Mouse (Mus musculus): Measurements from ENCODE around the gene Ltv1.

Ltv1 gene

GRCm38 (mm10) chr10:13192731-13193351 is at the start of gene Ltv1:
Gene Ltv1 (minus strand): TSS chr10:13193168.
- DNase-seq (ENCODE audit: low spot score in 2 of 2): peak; percentile 88 to 91

DNA sequence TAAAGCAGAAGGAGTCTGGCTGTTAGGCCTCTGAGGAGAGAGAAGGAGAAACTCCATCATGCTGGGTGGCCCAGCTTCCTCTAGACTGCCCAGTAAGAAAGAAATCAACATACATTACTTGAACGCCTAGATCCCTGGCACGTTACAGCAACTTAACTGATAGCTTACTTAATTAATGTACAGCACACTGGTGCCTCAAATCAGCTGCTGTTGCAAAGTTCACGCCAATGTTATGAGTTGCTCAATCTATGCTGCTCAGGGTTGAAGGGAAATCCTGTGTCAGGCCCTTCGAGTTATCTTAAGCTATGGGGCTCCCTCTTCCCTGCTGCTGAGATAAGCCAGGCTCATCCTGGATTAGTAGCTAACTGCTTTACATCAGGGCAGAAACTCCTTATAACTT is 47.5 kb upstream of the Ltv1 start:
- DNase-seq (ENCODE audit: low spot score in 2 of 2): no peak

- DNase-seq (ENCODE audit: low spot score in 2 of 2): no peak
These were observed 45.2 kb upstream of the Ltv1 start for GRCm38 (mm10) chr10:13238188-13238587.

GRCm38 (mm10) chr10:13236866-13237265 is 43.9 kb upstream of the Ltv1 start:
- DNase-seq (ENCODE audit: low spot score in 2 of 2): no peak

GRCm38 (mm10) chr10:13234503-13234902 is 41.5 kb upstream of the Ltv1 start:
- no peak for DNase-seq (ENCODE audit: low spot score in 2 of 2)

GRCm38 (mm10) chr10:13233941-13234340 is 41.0 kb upstream of the Ltv1 start:
- no peak for DNase-seq (ENCODE audit: low spot score in 2 of 2)

DNA sequence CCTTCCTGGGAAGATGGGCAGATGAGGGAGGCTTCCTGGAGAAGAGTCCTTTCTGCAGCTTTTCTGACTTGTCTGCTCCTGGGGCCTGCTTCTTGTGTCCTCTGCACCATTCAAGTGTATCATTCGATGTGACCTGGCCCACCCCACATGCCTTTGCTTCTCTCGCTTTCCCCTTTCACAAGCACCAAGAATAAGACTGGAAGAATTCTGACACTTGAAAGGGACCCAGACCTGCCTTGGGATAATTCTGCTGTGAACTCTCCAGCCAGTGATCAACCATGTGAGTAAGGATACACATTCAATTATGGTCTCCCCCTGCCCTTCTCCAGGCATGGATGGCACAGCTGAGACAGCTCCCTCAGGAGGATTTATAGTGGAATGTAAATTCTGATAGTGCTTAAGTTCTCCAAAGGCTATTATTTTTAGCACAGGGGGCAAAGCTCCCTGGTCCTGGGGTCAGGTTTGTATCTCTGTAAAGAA is 40.2 kb upstream of the Ltv1 start:
- DNase-seq (ENCODE audit: low spot score in 2 of 2): no peak

GRCm38 (mm10) chr10:13232443-13233142 is 39.6 kb upstream of the Ltv1 start:
- no peak for DNase-seq (ENCODE audit: low spot score in 2 of 2)

DNA sequence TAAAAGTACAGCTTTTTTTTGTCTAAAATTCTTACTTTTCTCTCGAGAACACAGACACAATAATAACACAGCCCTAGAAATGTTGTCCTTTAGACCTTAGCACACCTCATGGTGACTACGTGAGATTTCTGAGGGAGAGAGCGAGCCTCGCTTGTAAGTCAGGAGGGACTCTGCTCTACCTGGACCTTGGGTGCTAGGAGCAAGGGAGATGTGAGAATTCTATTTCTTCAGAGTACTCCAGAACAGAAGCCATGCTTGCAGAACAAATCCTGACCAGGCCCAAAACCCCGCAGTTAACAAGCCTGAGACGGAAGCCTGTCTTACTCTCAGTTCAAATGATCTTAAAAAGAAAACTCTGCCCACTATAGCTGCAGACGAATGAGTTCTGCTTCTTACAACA is 37.7 kb upstream of the Ltv1 start:
- DNase-seq (ENCODE audit: low spot score in 2 of 2): no peak

DNA sequence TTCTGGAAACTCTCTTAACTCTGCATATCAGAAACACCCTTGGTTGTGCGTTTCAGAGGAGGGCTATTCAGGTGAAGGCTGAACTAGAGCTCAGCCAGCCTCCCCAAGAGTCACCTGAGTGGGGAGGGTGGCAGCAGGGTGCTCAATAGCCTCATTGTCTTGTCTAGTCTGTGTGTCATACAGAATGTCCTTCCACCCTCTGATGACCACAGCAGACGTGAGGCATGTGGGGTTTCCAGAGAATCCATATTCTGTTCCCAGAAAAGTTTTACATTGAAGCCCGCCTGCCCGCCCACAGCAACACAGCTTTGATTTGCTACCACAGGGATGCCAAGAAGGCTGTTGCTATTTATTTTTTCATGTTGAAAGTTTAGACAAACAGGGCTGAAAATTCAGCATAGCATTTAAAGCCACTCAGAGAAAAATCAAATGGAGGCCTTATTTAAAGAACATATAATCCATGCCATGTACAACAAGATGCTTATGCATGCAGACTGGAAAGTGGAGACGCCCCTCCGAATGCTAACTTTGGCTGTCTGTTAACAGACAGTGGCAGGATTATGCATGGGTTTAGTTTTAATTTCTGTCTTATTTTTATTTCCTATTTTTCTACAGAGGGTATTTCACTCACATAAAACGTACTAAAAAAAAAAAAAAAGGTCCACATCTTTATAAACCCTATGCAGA is 32.6 kb upstream of the Ltv1 start:
- no peak for DNase-seq (ENCODE audit: low spot score in 2 of 2)

- no peak for DNase-seq (ENCODE audit: low spot score in 2 of 2)
These were observed 29.2 kb upstream of the Ltv1 start for GRCm38 (mm10) chr10:13222135-13222534.

DNA sequence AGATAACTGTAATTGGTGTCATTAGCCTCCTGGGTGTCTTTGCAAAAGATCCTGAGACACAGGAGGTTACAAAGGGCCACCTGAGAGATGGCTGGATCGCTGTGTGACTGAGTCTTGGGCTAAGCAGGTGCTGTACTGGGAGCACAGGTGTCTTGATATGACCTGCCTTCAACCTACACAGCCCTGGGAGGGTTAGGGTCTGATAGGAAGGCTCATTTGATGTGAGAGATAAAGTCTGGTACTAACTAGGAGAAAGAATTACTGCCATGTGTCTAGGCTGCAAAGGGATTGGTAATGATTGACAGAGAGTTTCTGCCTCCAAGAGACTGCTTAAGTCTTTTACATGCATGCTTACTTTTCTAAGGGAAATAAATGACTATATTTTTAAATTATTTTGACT is 27.1 kb upstream of the Ltv1 start:
- no peak for DNase-seq (ENCODE audit: low spot score in 2 of 2)

- DNase-seq (ENCODE audit: low spot score in 2 of 2): no peak
These were observed 21.0 kb upstream of the Ltv1 start for GRCm38 (mm10) chr10:13213956-13214355.

GRCm38 (mm10) chr10:13212829-13213228 is 19.9 kb upstream of the Ltv1 start:
- DNase-seq (ENCODE audit: low spot score in 2 of 2): no peak

GRCm38 (mm10) chr10:13212326-13212725 is 19.4 kb upstream of the Ltv1 start:
- DNase-seq (ENCODE audit: low spot score in 2 of 2): no peak

DNA sequence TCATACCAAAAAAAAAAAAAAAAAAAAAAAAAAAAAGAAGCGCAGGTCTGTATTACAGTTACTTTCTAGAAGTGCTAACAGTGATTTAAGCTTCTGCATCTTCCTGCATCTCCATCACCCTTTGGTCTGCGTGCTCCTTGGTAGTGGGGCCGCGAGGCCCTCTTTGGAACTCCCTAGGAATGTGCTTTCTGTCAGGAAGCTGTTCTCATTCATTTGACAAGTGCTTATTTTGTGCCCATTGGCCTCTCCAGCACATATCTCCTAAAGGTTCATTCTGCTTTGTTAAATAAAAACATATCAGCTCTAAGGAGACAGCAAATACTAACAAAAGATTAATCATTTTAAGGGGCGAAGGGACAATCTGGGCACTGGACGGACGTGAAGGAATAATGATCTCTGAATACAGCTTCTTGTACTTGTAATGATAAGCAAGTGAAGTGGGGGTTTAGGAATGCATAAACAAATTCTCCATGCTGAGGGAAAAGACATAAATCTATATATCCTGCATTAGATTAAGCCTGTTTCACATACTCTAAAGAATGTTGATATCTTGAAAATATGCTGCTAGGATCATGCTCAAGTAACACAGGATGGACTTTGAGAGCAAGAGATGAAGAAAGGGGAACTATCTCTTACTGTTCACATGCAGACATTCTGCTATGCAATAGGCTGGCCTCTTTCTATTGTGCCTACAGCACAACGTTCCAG is 17.1 kb upstream of the Ltv1 start:
- DNase-seq (ENCODE audit: low spot score in 2 of 2): no peak

DNA sequence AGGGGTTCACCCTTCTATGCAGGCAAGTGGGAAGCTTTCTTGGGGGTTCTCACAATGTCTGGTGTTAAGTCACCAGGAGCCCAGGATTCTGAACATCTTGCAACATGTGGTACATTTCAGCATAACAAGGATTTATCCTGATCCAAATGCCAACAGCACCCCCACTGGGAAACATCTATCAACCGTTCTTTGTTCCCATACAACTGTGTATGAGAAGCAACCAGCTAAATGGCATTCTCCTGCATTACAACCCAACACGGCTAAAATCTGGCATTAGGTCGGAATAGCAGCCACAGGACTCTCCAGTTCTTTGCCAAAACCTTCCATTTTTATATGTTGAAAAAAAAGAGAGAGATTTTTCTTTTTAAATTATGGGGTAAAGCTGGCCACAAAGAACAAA is 16.5 kb upstream of the Ltv1 start:
- DNase-seq (ENCODE audit: low spot score in 2 of 2): no peak

DNA sequence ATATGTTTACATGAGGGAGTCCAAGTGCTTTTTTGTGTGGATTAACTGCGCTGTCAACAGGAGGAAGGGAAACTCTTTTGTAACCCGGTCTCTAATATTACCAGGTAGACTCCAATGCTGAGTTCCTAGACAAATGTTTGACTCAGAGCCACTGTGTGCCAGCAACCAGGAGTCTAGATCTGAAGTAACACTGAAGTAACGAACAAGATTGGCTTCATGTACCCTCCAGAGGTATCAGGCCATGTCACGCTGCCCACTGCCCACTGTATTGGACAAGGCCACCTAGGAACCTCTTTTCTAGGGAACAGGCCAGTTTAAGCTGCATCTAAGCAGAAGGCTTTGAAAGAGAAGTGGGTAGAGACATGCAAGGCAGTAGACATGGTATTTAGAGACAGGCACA is 16.1 kb upstream of the Ltv1 start:
- no peak for DNase-seq (ENCODE audit: low spot score in 2 of 2)

GRCm38 (mm10) chr10:13201741-13202293 is 8.8 kb upstream of the Ltv1 start:
- DNase-seq (ENCODE audit: low spot score in 2 of 2): no peak

DNA sequence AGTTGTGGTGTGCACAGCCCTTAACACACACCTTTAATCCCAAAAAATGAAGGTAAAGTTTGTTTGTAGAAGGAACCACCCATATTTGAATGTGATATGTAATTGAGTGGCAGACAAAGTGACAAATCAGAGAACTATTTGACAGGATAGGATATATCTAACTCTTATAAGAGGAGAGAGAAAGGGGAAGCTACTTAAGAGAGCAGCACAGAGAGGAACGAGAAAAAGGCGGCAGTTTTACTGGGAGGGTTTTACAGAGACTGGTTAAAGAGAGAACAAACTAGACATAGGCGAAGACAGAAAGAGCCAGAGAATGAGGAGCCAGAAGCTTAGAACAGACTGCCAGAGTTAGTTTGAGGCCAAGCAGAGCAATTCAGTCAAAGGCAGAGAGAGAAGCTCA is 7.9 kb upstream of the Ltv1 start:
- DNase-seq (ENCODE audit: low spot score in 2 of 2): no peak

- DNase-seq (ENCODE audit: low spot score in 2 of 2): no peak
These were observed 6.3 kb upstream of the Ltv1 start for GRCm38 (mm10) chr10:13199234-13199633.

DNA sequence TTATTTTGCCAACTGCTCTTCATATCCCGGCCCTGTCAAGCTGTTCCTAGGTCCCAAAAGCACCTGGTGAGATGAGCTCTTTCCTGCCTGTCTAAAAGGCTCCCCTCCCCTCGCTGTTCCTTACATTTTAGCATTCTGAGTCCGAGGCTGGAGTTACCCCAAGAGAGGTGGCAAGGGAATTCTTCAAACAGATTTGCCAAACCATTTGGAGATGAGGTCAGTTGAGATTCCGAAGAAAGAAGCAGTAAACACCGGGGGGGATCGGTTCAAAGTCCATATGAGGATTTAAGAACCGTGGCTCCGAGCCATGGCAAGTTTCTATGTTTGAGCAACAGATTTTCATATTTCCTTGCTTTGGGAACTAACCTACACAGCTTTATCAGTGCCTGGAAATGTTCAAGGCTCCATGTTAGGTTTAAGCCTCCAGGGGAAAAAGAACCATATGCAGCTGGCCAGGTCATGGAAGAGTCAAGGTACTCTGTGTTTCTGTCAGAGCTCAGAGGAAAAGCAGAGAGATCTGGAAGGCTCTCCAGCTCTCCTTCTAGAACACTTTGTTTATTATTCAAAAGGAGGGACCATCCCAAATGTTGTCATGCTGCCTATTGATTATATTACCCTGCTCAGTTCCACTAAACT is 4.0 kb upstream of the Ltv1 start:
- no peak for DNase-seq (ENCODE audit: low spot score in 2 of 2)
